Mouse (Mus musculus) retina, embryonic 14.5 days (tissue): ENCODE measurements around the gene Trpc6.

Source experiments
- DNase-seq: peaks from one replicate; pipeline ENCODE4 v3.0.0-alpha.2; 2015; ENCODE audit warnings: low spot score

The Trpc6 gene

GRCm38 (mm10) chr9:8544041-8544794 lies at the start of gene Trpc6:
TSS of gene Trpc6 (plus strand) at chr9:8544142.
- DNase-seq: peak; percentile 76

- DNase-seq: no peak
These were observed 23.0 kb upstream of the Trpc6 start for GRCm38 (mm10) chr9:8520911-8521310.

GRCm38 (mm10) chr9:8533670-8534069 lies 10.3 kb upstream of the Trpc6 start:
- DNase-seq: no peak

- no peak for DNase-seq
These were observed 1.3 kb downstream of the Trpc6 start for GRCm38 (mm10) chr9:8545236-8545635.

- no peak for DNase-seq
These were observed 14.6 kb downstream of the Trpc6 start for GRCm38 (mm10) chr9:8558574-8558973.

- DNase-seq: peak; percentile 48
These were observed 48.7 kb downstream of the Trpc6 start for GRCm38 (mm10) chr9:8592618-8593017.

GRCm38 (mm10) chr9:8597089-8597488 lies 53.1 kb downstream of the Trpc6 start:
- DNase-seq: no peak

GRCm38 (mm10) chr9:8606816-8607491 lies 63.0 kb downstream of the Trpc6 start:
- DNase-seq: no peak

GRCm38 (mm10) chr9:8634344-8634743 lies 90.4 kb downstream of the Trpc6 start:
- DNase-seq: peak; percentile 37

- no peak for DNase-seq
These were observed 99.5 kb downstream of the Trpc6 start for GRCm38 (mm10) chr9:8643453-8643852.

GRCm38 (mm10) chr9:8655347-8655746 lies 111.4 kb downstream of the Trpc6 start:
- no peak for DNase-seq

- no peak for DNase-seq
These were observed 129.0 kb downstream of the Trpc6 start for GRCm38 (mm10) chr9:8672944-8673343.

- peak; percentile 55 for DNase-seq
These were observed 132.7 kb downstream of the Trpc6 start for GRCm38 (mm10) chr9:8676607-8677006.

- no peak for DNase-seq
These were observed 149.2 kb downstream of the Trpc6 start for GRCm38 (mm10) chr9:8693177-8693576.

GRCm38 (mm10) chr9:8700669-8701068 lies 156.7 kb downstream of the Trpc6 start:
- DNase-seq: peak; percentile 91

GRCm38 (mm10) chr9:8703516-8703915 lies 159.6 kb downstream of the Trpc6 start:
- DNase-seq: no peak

GRCm38 (mm10) chr9:8703956-8704355 lies 160.0 kb downstream of the Trpc6 start:
- DNase-seq: no peak

GRCm38 (mm10) chr9:8710052-8710739 lies 166.3 kb downstream of the Trpc6 start:
- no peak for DNase-seq

- DNase-seq: no peak
These were observed 175.1 kb downstream of the Trpc6 start for GRCm38 (mm10) chr9:8719017-8719416.

- DNase-seq: no peak
These were observed 185.1 kb downstream of the Trpc6 start for GRCm38 (mm10) chr9:8729056-8729455.
